Mouse (Mus musculus): ENCODE results near the gene Nr5a2.

Nr5a2 gene

DNA sequence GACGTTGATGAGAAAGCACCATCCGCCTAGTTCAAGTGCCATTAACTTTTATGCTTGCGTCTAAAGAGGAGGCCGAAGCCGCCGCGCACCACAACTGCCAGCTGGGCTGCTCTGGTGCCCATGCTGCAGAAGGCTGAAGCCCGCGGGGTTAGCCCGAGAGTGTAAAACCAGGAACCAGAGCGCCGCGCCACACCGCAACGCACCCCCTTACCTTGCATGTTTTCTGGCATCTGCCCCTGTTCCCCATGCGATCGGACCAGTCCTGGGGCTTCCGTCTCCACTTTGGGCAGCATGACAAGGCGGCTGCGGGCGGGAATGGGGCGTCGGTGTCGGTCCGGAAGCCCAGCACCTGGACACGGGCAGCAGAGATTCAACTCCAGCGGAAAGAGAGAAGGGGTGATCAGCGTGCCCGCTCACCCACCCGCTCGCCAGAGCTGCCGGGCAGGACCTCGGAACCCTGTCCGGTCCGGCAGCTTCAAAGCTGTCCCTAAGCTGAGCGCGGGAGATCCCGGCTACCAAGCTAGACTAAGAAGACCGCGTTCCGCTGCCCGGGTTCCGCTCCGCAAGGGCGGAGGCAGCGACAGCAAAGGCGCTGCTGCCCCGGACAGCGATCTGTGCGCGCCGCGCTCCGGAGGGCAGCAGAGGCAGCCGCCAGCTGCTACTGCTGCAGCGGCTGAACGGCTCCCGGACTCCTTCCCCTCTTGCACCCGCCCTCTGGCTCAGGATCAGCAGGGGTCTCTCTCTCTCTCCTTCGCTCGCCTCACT, 11.6 kb downstream of the Nr5a2 start:
- DNase-seq (ENCODE audit: low spot score in 2 of 2): peak in 1 of 2 experiments; percentile 24

DNA sequence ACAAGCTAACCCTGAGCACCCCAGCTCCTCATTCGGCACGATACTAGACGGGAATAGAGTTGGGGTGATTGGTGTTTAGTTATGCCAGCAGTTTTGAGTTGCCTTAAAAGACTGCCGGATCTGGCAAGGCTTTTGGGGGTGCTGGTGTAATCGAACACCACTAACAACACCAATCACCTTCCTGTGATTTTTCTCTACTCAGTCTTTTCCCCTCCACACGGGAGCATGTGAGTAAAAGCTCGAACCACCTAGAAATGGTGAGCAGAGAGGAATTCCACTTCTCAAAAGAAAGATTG, 12.2 kb downstream of the Nr5a2 start:
- no peak for DNase-seq (ENCODE audit: low spot score in 2 of 2)

DNA sequence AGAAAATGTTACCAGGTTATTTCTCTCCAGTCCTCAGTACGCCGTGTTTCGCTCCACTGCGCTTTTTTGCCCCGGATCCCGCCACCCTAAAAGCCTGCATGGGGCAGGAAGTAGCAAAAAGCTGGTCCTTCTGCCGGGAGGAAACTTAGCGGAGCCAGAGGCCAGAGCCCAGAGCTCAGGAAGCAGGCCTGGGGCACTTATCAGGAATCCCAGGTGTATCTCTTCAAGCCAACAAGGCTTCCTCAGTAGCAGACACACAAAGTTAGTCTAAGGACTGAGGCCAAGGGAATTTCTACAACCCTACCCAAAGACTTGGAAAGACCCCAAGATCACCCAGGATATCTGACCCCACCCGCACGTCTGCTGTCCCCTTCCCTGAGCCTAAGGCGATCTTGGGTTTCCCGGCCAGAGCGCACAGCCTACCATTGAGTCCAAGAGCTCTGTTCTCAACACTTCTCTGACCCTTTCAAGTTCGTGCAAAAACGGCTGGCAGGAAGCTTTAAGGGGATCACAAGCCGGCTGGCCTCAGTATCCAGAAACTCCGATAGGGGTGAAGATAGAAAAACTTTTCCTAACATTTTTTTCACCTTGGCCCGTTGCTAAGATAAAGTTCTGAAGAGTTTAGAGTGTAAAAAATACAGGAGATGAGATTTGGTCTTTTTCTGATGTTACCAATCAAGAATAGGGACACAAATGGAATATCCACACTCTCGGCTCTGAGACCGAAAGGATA, 12.7 kb downstream of the Nr5a2 start:
- DNase-seq (ENCODE audit: low spot score in 2 of 2): no peak

DNA sequence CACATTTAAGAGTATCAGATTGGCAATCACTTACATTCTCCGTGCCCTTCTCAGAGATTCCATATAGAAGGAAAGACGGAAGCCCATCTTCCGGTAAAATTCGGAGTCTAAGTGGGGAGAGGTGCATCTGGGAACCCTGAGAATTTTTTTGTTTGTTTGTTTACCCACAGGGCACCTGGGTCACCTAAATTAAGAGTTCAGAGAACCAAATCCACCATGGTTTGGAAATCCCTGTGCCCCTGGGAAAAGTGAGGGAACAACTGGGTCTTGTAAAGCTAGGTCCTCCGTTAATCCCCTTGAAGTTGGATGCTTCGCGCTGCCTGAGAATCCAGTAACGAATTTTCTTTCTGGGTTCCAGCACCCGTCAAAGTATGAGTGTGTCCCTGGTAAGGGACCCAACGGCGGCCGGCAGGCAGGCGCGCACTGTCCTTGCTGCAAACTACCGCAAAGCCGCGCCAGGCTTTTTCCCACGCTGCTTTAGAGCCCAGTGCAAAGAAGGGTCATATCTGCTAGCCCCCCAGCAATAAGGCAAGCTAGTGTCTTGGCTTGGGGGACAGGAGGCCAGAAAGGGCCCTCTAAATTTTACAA, 13.3 kb downstream of the Nr5a2 start:
- no peak for DNase-seq (ENCODE audit: low spot score in 2 of 2)

DNA sequence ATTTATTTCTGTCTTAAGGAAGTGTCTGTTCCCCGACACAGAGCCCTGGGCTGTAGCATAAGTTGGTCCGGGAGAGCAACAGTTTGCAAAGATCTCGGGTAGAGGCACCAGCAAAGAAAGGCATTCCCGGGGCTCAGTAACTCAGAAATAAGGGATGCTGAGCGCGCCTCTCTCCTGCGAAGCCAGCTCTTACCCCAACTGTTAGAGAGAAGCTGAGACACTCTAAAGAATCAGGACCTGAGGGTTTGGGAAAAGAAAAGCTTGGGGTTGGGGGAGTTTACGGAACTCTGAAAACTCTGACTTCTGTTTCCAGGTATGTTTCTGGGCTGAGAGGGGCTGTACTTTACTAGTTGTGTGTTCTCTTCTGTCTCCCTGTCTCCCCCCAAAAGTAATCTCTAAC, 13.8 kb downstream of the Nr5a2 start:
- no peak for DNase-seq (ENCODE audit: low spot score in 2 of 2)

DNA sequence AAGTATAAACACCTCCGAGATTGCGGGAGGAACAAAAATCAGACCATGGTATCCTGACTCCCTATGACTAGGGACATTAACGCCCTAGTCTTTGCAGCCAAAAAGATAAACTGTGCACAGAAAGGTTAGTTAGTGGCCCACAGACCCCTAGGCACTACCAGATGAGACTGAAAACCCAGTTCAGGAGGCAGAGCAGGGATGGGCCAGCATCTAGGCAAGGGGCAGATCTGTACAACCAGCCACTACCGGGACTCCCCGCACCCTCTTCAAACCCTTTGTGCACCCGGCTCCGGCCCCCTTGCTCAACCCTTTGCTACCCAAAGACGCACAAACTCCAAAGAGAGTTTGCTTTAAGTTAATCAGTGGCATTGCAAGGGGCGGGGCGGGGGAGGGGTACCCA, 14.4 kb downstream of the Nr5a2 start:
- no peak for DNase-seq (ENCODE audit: low spot score in 2 of 2)

DNA sequence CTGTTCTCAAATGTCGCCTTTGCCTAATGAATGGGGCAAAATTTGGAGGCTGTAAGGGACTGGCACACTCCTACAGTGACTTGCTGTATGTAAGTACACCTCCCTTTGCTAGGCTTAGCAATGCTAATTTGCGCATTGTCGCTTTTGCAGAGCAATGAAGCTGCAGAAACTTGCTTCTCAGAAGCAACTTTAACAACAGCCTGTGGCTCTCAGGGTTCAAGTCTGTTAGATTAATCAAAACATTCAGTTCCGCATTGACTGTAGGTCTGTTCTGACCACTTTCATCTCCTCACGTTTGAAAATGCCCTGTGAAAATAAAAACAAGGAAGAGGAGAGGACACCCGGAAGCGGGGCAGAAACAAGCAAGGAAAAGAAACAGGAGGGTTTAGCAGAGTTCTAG, 14.8 kb downstream of the Nr5a2 start:
- DNase-seq (ENCODE audit: low spot score in 2 of 2): no peak

DNA sequence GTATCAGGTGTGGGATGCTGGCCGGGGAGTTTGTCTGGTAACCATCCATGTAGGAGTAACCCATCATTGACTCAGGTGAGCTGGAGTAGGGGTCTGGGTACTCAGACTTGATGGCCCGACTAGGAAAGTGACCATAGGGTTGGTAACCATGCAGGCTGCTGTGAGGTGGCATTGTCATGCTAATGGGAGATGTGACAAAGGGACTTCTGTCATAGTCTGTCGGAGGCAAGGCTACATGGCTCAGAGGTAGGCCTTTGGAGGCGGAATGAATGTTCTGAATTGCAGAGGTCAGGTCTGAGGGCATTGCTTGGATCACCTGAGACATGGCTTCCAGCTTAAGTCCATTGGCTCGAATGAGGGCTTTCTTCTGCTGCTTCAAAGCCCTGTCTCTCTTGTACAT, 19.6 kb downstream of the Nr5a2 start:
- no peak for DNase-seq (ENCODE audit: low spot score in 2 of 2)

DNA sequence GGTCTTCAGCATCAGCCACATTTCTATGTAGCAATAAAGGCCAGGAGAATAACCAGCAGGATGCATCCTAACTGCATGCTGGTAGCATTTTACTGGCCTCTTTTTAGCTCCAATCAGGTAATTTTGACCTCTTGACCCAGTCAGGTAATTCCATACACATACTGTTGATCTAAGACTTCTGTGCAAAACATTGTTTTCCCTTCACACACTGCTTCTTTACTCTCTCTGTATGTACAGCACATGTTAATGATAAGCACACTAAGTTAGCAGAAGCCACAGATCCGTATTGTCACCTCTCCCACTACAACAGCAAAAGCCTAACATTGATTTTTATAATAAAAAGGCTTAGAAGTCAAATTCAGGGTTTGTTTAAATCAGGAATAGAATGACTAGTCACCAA, 21.0 kb downstream of the Nr5a2 start:
- DNase-seq (ENCODE audit: low spot score in 2 of 2): no peak

DNA sequence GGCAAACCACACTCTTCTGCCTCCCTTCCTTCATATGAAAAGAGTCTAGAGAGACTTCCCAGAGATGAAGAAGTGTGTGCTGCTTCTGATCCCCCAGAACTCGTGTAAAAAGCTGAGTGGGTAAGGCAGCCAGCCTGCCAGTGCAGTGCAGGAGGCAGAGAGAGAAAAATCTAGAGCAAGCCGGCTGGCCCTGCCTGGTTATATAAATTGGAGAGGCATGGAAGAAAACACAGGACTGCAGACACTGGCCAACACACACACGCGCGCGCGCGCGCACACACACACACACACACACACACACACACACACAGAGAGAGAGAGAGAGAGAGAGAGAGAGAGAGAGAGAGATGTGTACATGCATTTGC, 24.3 kb downstream of the Nr5a2 start:
- no peak for DNase-seq (ENCODE audit: low spot score in 2 of 2)

DNA sequence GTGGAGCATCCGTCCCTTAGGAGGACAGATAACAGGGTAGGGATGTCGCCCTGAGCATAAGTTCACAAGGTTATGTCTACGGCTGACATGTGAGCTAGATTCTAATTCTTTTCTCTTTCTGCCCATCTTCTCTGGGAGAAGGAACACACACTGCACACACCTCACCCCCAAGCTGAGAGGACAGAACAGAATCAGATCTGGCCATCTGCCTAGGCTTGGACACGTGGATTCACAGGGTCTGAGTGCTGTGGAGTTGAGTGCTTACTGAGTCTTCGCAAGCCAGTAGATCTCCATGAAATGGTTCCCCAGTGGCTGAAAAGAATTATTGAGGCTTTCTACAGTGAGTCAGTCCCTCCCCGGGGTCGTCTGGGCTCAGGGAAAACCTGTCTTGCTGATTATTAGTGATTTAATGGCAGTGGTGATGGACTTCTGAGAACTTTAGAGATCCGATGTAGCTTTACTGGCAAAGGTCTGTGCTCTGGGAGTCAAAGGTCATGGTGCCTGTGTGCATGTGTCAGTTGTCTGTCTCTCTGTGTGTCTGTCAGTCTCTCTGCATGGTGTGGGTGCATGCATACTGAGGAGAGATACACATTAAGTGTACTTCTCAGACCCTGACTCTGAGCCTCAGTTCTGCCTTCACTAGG, 24.8 kb downstream of the Nr5a2 start:
- no peak for DNase-seq (ENCODE audit: low spot score in 2 of 2)

DNA sequence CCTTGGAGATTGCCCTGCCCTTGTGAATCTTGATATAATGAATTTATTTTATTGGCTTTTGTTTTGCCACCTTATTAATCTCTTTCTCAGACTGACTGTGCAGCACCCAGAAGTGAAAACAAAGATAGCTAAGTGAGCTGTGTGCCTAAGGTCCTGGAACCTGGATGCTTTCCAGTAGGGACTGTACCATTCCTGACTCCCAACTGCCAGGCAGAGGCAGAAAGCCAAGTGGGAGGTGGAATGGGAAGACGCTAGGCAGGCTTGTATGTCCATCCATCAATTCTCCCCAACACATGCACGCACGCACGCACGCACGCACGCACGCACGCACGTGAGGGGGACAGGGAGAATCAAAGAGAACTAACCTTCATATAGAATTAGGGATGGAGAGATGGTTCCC, 26.2 kb downstream of the Nr5a2 start:
- DNase-seq (ENCODE audit: low spot score in 2 of 2): no peak

DNA sequence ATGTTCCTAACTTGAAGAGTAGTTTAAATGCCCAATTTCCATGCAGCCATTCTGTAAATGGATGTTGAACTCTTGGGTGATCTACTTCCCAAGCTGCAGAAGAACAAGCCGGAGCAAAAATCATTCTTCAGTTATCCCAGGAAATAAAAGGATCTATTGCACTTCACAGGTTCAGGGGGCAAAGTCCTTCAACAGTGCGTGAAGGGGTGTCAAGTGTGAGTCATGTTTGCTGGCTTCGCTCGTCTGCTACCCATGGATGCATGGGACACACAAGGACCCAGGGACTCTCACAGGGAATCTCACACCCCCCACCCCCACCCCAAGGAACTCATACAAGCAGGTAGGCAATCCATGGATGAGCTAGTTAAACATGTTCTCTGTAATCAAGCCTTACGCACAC, 29.2 kb downstream of the Nr5a2 start:
- DNase-seq (ENCODE audit: low spot score in 2 of 2): no peak

DNA sequence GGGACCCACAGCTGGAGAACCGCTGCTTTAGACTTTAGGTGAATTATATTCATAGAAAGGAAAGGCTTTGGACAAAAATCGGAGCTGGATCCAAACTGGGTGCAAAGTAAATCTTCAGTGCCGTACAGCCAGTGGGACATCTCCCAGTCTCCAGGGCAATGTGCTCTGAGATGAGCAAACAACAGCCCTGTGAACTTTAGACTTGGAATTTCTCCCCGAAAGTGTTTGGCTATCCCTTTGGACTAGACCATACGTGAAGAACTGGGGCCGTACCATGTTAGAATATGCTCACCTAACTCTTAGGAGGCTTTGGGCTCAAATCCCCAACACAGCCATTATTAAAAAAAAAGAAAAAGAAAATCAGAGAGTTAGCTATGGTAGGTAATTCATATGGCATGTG, 30.5 kb downstream of the Nr5a2 start:
- DNase-seq (ENCODE audit: low spot score in 2 of 2): no peak

DNA sequence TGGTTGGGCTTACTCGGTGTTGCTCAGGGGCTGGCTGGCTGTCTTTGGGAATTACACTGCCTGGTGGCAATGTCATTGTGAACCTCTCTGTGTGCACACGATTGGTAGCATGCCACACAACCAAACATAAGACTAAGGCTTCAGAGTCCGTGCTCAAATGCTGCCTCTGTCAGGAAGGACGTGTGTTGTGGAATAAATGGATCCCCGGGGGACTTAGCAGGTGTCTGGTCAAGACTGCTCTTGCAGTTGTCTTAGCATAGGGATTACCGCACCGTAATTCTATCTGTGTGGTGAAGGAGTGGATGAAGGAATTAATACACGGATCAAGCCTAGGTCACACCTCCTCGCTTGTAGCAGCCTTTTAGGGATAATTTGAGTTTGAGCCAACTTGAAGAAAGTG, 32.8 kb downstream of the Nr5a2 start:
- DNase-seq (ENCODE audit: low spot score in 2 of 2): no peak

DNA sequence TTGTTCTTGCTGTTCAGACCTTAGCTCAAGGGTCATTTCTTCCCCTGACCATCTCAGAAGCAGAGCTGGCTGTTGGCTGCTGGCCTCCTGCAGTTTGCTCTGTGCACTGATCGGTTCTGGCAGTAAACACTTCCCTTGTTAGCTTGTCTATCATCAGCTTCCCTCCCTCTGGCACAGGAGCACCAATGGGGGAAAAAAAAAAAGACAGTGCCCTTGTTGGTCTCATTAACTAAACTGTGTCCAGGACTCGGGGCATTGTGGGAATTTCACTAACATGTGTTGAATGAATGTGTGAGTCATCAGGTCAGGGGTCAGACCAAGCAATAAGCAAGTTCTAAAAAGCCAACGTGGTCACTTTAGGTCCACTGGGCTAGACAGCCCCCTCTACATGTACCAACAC, 34.2 kb downstream of the Nr5a2 start:
- DNase-seq (ENCODE audit: low spot score in 2 of 2): no peak

DNA sequence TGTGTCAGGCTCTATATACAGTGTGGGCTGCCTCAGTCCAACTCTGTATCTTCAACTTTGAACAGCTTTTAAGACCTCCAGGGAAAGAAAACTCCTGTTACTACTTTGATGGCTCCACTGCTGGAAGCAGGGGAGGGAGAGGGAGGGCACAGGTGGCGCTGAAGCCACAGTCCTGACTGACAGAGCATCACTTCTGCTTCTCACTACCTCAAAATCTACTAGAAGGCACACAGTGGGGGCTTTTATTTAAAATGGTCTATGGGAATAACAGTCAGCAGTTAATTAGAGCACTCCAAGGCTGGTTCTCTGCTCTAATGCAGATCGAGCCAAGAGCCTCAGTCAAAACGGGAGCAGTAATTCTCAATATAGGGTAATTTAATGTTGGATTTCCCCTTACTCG, 40.2 kb downstream of the Nr5a2 start:
- no peak for DNase-seq (ENCODE audit: low spot score in 2 of 2)

DNA sequence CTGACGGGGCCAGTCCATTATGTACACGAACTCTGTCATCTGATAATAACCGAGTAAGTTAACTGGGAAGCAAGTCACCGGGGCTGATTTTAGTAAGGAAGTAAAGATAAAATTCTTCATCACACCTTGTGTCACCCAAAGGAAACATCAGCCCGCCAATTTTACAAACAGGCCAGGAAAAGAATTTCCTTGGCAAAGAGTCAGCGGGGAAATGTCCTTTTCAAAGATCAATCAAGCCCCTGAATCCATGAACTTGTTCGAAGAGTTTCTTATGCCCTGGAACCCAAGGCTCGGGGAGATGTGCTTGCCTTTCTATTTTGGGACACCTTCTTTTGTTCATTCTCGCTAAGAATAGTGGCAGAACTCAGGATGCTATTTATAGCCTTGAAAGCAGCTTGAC, 41.5 kb downstream of the Nr5a2 start:
- no peak for DNase-seq (ENCODE audit: low spot score in 2 of 2)

DNA sequence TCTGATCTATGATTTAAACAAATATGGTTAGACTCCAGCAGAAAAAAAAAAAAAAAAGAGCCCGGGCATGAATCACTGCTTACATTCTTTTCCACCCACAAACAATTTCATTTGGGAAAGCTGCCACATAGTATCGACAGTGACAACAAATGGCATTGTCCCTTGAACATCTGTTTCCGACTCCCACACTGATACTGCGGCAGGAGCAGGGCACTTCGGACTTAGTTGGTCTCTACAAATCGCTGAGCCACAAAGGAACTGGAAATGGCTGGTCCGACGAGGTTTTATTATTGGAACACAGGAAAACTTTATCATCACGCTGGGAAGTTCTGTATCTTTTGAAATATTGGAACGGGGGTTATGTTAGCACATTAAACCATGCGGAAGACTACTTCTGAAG, 44.8 kb downstream of the Nr5a2 start:
- no peak for DNase-seq (ENCODE audit: low spot score in 2 of 2)

DNA sequence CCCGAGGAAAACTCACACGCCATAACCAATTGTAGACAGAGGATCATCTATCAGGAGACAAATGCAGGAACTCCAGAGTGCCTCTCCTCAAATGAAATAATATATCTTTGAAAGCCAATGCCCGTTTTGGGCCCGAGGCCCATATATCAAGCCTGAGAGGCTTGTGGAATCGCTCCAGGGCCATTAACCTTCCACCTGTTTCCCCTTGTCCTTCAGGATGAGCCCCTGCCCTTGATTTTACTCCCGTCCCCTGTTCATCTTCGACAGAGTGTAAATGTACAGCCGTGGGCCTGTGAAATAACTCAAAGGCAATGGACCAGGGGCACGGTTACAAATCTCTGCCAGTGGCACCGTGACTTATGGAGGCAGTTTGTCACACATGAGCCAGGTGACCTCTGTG, 48.3 kb downstream of the Nr5a2 start:
- DNase-seq (ENCODE audit: low spot score in 2 of 2): no peak

DNA sequence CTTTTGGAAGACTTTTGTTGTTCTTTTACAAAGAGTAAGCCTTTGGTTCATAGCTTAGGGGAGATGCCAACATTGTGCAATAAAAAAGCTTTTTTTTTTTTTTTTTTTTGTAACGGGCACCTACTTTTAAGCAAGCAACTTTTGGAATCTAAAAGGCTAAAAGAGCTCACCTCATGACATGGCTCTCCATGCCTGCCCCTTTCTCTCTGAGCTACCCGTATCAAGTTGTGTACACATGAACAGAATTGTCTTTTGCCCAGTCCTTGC, 48.7 kb downstream of the Nr5a2 start:
- no peak for DNase-seq (ENCODE audit: low spot score in 2 of 2)

DNA sequence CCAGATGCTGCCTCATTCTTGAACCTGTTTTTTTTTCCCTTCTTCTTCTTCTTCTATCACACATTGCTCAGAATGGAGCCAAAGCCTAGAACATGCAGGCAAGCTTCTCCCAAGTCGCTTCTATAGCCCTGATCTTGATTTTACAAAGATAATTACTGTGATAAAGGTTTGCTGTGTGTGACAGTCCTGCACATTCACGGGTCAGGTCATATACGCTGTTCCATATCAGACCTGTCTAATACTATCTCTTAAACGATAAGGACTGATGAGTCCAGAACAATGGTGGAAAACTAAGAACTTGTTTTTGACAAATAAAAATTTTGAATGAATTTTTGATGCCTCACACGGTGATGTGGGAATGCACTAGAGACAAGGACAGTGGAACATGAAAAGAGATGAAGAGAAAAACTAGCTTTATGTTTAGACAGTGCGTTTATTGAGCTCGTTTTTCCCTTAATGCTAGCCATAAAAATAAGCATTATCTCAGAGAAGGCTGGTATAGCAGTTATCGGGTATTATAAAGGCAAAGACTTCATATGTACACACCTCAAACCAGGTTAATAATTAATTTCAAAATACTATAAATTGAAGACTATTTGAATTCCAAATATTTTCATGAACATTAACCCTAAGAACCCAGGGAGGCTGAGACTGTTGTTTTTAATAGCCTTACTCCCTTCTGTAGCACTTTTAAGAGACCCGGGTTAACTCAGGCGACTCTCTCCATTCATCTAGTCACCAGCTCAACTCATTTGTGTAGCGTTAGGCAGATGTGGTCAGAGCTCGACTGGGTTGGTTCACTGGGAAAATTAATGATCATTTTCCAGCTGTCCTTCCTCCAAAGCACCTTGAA, 49.3 kb downstream of the Nr5a2 start:
- no peak for DNase-seq (ENCODE audit: low spot score in 2 of 2)
